Mouse (Mus musculus) lung, postnatal 4 days (tissue): ENCODE data around the gene Cfap97d1.

Experiments
- DNase-seq, 2 experiments: peaks; one replicate each; pipeline ENCODE4 v3.0.0; 2021

The Cfap97d1 gene

DNA sequence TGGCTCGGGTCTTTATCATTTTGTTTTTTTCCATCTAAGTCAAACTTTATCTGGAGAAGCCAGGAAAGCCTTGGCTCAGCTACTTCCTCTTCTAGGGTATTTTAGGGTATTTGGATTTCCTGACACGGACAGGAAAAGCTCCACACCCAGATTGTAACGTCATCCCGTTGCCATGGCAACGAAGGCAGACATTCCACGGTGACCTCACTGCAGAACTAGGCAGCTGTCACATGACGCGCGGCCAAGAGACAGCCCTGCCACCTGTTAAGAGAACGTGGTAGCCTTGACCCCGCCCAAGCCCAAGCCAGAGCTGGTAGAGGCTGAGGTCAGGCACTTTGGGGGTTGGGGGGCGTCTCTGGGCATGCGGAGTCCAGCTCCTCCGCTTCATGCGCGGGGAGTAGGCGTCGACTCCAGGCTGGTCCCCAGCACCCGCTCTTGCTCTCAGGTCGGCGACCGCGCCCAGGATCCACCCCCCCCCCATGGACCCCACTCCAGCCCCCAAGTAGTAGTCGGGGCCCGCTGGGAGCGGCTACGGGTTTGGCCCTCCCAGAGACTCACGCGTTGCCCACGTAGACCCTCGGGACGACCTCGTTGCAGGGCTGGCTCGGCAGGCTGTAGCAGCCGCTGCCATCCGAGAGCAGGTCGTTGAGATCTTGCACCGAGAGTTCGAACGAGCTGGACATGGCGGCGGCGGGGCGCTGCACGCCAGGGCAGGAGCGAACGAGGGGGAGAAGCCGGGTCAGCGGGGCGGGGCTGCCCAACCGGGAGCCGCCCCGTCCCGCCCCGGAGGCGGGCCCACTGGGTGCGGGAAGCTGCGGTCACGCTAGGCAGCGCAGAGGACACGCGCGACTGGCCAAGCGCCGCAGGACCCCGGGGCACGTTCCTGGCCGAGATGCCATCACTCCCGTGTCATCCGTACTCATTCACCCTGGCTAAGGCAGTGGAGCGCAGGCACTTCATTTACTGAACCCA is at the start of gene Cfap97d1:
Cfap97d1 (plus strand) TSS at position 226 of the 972 bp plus-strand sequence.
- peak; percentile 96 to 97 for DNase-seq

DNA sequence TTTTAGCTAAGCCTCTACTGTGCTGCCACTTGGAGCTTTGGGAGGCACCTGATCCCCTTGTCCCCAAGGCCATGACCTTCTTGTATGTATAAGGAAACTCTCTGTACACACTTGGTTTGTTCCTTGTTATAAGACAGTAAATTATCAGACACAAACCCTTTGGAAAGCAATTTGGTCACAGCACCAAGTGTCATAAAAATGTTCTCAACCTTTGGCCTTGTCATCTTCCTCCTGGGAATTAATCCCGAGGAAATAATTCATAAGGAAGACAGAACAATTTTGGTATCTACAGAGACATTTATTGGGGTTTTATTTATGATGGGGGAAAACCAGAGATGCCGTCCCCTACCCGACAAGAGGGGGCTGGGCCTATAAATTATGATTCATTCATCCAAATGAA is 48.3 kb upstream of the Cfap97d1 start:
- no peak for DNase-seq

DNA sequence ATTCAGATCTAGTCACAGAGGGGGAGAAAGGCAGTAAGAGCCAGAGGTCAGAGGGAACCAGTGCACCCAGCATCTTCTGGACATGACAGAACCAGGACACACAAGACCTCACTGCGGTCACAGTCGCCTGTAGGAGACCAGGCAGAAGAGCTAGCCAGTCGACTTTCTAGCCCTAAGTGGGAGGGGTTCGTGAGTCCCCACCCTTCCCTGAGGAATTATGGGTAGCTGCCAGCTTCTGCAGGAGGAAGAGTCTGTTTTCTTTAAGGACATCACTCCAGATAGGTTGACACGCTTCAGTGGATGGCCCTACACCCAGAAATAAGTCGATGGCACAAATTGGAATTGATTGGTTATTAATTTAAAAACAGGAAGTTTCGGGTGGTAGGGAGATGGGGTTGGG is 47.7 kb upstream of the Cfap97d1 start:
- no peak for DNase-seq

DNA sequence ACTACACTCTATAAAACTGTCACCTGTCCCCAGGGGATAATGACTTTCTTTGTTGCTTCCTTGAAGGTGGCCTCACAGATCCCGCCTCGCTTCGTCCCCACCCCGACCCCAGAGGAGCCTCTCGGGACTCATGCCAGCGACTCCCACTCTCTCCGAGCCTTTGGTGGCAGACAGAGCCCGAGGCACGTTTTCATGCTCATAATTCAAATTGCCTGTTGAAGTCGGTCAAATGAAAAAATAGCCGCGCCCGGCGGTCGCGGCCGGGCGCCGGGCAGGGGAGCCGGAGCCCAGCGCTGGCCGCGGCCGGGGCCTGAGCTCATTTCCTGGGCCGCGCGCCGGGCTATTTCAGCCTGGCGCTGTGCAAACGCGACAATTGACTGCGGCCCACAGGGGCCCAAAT is 47.0 kb upstream of the Cfap97d1 start:
- peak; percentile 36 to 58 for DNase-seq

DNA sequence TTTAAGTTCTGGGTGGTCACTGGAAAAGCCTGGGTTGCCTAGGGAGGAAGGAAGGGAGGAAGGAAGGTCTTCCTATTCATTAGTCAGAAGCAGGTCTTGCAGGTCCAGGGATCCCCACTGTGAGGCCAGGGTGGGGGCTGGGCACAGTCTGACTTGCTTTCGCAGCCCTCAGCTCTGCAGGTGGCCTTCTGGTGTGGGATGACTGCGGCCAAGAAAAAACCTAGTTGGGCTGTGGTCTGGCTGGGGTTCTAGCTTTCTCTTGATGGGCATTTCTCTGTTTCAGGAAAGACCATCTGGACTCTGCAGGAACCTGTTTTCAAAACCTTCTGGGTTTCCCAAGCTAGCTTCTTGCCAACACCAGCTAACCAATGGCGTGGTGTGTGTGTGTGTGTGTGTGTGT is 41.0 kb upstream of the Cfap97d1 start:
- DNase-seq: no peak

DNA sequence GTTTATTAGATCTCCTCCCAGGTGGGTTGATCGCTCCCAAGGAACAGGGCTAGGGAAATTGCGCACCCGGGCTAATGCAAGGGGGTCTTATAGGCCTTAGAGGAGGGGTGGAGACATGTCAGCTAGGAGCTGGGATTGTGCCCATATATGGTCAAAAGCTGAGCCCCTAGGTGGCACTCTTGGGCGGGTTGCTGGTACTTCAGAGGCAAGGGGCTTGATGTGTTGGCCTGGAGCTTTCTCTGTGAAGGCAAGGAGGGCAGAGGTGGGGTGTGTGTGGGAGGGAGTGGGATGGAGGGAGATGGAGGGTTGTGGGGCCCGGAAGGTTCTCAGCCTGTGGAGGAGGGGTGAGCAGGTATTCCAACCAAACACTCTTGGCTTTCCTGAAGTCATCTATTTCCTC is 37.6 kb upstream of the Cfap97d1 start:
- DNase-seq: no peak

DNA sequence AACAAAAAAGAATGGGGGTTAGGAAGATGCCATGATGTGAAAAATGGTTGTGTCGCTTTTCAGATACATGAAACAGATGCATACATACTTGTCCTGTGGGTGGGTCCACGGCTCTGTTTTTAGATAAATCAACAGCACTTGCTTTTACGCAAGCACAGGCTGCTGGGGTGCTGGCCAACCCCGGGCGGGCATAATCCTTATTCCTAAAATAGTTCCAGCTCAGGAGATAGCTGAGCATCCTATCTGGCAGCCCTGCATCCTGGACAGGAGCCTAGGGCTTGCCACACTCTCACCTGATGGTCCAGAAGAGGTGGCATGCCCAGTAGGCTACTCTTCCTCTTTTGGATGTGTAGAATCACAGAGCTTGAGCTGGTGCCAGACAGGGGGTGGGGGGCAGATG is 34.1 kb upstream of the Cfap97d1 start:
- no peak for DNase-seq

DNA sequence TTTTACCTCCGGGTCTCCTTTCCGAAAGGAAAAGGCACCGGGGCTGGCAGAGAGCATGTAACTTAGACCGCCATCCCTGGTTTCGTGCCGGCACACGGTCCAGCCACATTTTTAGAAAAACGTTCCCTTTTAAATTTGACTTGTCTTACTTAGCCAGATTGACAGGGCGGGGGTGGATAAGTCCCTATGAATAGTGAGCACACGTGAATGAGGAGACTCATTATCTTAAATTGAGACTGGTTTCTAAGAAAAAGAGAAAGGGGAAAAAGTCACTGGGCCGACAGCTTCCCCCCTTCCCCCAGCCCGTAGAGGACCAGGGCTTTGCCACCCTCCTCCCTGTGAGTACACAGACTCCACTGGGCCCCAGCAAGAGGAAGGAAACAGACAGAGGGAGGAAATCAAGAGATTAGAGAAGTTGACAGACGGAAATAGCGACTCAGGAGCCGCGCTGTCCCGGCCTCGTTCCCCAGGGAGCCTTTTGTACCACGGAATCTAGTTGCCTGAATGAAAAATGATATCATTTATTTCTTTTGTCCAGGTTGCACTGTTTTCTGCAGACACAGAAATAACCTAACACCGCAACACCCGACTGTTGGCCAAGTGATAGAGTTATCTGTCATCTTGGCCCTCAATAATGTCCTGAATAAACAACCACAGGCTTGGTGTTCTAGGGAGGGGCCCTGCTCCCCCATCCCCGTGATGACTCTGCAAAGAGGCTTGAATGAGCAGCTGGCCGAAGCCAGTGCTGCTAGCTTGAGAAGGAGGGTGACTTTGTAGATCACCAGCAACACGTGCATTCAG is 31.3 kb upstream of the Cfap97d1 start:
- DNase-seq: peak; percentile 60 to 80

DNA sequence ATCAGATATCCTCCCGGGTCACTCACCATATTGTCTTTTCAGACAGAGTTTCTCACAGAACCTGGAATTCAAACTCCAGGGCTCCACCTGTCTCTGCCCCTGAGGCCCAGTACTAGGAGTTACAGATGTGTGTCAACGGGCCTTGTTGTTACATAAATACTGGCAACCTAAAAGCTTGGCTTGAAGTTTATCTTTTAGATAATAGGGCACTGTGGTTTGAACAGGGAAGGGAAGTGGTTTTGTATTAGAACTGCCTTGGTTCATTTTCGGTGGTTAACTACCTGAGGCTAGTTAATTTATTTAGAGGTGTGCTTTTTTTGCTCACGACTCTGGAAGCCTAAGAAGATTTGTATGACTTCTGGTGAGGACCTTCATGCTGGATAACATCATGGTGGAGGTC is 30.6 kb upstream of the Cfap97d1 start:
- no peak for DNase-seq

DNA sequence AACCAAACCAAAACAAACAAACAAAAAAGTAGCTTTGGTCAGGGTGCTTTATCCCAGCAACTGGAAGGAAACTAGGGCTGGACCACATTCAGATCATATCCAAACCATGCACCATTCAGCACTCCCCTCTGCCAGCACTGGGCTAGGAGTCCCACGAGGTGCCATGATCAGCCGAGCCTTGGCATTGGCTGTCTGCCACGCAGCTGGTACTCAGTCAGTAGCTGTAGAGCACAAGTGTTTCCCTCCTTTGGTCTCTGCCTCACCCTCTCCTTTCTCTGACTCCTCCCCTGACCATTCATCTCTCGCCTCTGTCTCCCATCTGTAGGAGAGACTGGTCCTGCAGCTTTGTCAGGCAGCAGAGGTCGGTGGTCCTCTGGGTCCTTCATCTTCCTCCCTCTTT is 26.6 kb upstream of the Cfap97d1 start:
- DNase-seq: no peak

DNA sequence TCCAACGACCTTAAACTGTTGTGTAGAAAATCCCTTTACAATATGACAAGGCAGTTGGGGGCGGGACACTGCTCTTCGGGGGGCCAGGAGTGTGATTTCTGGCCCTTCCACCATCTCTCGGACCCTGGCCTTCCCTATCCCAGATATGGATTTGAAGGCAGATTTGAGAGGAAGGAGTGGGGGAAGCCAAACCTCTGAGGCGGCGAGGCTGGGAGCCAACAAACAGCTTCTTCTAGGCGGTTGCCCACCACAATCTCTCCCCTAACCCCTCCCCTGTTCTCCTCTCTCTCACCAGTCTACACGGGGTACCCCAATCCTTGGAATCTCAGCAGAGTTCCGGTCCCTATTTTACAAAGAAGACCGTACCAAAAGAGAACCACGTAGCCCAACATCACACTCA is 21.0 kb upstream of the Cfap97d1 start:
- no peak for DNase-seq

DNA sequence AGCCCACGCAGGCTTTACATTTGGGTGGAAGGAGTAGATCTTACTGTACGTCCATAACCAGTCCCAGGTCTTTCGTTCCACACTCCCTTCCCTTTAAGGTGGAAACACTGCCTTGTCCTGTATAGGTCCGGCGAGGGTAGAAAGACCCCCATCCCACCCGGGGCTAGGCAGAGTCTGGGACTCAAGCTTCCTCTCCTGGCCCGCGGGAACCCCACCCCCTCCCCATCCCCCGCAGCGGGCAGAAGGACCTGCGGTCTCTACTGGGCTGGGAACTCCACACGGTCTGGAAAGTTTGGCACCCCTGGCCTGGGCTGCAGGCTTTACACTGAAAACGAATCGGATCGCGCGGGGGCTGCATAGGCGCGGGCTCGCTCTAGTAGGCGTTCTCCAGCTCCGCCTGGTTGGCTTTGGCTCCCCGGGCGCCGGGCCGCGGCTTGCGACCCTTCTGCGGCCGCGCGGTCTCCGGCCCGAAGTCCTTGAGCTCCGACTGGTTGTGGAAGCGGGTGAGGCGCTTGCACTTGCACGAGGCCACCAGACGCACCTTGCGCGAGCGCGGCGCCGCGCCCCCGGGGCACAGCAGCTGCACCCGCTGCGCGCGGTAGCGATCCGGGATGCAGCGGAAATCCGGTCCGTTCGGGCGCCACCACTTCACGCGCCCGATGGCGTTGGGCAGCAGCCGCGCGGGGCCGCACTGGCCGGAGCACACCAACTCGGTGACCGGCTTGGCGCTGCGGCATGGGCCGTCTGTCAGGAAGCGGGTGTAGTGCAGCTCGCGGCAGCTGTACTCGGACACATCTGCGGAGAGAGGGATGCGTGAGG is 20.4 kb upstream of the Cfap97d1 start:
- peak; percentile 42 to 61 for DNase-seq

DNA sequence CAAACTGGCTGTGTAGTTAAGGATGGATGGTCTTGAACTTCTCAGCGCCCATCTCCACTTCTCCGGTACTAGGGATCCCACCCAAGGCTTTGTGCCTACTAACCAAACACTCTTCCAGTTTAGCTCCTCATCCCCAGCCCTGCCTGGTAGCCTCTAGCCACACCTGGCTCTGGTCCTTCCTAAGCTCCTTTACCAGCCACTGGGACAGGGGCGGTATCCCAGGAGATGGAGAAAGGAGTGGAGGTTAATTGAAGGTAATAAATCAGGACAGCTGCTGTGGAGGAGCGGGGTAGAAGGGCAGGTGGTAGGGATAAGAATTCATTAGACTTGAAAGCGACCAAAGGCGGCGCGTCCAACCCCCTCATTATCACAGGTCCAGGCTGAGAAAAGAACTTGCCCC is 19.4 kb upstream of the Cfap97d1 start:
- no peak for DNase-seq

DNA sequence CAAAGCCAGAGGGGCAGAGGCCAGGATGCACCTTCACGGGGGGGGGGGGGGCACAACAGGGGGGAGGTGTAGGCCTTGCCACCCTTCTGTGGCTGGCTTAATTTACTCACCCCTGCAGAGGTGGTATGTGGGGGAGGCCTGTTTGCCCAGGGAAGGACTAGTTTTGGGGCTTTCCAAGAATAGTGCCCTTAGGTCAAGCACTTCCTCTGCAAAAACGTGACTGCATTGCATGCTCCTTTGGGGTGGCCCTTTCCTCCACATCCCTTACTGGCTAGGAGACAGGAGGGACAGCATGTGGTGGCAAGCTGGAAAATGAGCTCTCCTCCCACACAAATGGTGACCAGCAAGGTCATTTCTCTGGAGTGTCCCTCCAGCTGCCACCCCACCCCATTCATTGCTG is 18.5 kb upstream of the Cfap97d1 start:
- DNase-seq: no peak

DNA sequence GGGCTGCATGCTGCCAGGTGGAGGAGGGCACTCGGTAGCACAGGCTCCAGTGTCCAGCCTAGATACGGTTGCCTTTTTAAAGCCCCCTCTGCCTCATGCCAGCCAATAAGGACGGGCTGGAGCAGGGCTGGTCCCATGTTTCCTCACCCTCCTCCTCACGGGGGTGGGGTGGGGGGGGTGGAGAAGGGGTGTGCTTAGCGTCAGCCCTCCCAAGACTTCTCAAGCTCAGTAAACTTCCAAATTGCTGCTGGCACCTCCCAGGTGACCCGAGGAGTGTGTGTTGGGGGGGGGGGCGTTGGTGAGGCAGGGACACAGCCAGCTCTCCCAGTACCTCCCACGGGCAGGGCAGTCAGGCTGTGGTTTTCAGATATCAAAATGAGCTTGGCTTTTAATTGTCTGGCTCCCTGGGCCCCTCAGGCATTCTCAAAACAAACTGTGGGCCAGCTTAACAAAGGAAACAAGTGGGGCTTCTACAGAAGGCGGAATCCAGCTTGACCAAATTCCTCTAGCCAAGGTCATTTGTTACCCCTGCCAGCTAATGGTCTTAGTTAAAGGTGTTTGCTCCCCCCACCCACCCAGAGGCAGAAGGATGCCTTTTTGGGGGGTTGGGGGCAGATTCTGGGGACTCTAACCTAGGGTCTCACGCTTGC is 17.0 kb upstream of the Cfap97d1 start, which contains the start of gene Sost:
Sost (minus strand) TSS at position 51 of the 650 bp plus-strand sequence.
- no peak for DNase-seq

DNA sequence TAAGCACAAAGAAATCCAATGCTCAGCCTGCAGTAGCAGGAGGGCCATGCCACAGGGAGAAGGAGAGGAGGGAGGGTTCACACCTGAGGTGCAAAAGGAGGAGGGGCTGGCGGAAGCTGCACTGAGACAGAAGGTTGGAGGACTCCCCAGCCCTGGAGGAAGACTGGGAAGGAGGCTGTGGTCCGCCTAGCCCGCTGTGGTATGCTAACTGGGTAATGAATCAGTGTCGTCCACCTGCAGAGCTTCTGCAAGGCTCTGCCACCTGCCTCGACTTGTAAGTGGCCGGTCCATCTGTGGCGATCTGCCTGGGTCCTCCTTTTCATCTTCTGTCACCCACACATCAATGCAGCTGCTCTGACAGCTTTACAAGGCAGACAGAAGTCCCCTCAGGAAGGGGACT is 15.8 kb upstream of the Cfap97d1 start:
- no peak for DNase-seq

DNA sequence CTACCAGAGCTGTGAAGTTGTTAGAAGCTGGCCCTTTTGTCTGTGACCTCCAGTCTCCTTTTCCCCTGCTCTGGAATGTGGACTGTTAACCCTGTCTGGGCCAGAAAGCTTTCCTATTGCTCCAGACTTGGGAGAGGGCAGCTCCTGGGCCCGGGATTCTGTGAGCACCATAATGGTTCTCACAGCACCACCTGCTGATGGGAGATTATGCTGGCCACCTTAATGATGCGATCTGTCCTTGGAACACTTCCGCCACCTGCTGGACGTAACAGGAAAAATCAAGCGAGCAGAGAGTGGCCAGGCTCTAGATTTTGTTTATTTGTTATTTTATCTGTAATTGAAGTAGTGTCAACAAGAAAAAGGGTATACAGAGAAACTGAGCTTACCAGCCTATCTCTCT is 15.3 kb upstream of the Cfap97d1 start:
- DNase-seq: peak; percentile 72 to 86

DNA sequence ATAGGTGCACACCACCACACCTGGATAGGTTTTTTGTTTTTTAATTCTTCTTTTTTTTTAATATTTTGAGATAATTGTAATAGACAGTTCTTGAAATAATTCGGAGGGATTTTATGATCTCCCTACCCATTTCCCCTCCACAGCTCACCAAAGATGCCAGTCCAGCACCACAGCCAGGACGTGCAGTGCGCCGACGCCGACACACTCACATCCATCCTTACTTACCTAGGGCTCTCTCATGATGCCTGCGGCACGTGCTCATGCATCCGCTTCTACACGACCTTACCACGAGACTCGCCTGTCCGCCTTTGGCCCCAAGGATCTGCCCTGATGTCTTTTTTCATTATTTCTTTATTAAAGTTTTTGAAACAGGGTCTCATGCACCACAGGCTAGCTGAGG is 14.2 kb upstream of the Cfap97d1 start:
- DNase-seq: no peak

DNA sequence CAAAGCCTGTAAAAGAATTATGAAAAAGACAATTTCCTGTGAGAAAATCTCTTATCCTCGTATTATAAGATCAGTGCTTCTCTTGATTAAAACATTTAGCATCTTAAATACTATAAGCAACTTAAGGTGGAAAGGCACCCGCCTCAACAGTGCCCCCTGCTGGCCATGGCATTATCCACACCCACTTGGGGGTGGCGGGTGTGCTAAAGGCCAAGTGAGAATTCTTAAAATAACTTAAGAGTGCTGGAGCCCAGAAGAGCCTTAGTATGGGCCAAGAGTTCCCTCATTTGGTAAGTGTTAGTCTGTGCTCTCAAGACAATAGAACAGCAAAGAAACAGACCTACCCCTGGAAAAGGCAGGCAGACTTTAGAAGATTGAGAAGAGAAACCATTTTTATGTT is 12.7 kb upstream of the Cfap97d1 start:
- peak; percentile 65 to 72 for DNase-seq

DNA sequence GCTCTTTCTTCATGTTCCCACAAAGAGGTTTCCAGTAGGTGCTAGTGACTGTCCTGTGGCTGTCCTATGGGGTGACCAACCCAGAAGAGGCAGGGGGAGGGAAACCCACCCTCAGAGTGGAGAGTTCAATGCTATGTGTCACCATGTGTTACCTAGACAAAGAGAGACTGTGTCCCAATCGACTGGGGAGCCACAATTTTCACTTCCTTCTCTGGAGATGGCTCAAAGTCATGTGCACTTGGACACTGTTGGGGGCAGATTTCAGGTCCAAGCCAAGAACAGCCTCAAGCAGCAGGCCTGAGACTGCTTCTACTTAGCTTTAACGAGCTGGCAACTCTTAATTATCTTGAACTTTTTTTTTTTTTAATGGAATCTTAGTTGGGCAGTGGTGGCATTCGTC is 12.0 kb upstream of the Cfap97d1 start:
- DNase-seq: peak in 1 of 2 experiments; percentile 24

DNA sequence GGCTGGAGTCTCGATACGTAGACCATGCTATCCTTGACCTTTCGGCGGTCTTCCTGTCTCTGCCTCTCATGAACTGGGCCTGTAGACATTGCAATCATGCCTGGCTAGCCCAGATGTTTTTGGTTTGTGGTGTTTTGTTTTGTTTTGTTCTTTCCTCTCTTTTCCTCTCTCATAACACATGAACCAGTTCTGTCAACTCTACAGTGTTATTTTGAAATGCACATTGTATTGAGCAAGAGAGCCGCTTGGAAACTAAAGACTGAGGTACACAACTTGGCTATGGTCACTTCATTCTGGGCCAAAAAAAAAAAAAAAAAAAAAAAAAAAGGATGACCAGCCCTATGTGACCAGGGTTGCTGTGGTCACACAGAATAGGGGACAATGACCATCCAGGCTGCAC is 11.4 kb upstream of the Cfap97d1 start:
- DNase-seq: no peak

DNA sequence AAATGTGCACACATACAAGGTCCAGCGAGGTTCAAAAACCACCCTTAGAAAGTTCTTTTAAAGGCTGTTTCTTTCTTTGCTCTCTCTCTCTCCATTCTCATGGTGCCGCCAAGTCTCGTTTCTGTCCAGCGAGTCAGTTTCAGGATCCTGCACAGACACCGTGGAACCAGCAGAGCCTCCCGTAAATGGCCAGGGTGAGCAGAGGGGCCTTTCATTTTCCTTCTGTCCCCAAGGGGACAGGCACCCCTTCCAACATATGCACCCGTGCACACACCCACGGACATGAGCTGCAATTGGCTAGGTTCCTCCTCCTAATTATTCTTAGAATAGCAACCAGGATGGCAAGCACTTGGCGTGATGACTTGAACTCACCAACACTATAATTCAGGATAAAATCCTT is 10.6 kb upstream of the Cfap97d1 start:
- no peak for DNase-seq
